Mouse (Mus musculus): Measurements from ENCODE around the gene Clec2h. TPM values are rescaled to one million over a fixed set of nuclear protein-coding genes. Genes with fewer than 3 reads are reported as not detected.
"Not testable (repeated sequence)": the region's sequence is repeated elsewhere in the genome, so short reads cannot be mapped to it uniquely, and the experiment has no call there.

Gene Clec2h
- under 1 TPM; 0.40 to 0.98 TPM for total RNA-seq (2021)
- long read RNA-seq, experiment 1 = 0 reads
- long read RNA-seq, experiment 2 = 0 reads

- DNase-seq = peak in 1 of 2 experiments; percentile 6
Measured at GRCm38 (mm10) chr6:128662206-128662605, at the start of gene Clec2h. Clec2h (plus strand) TSS chr6:128662385.

GRCm38 (mm10) chr6:128622733-128623132 lies 39.5 kb upstream of the Clec2h start:
- no peak for DNase-seq

GRCm38 (mm10) chr6:128623433-128623832 lies 38.8 kb upstream of the Clec2h start, which contains the start of gene Klrb1a:
Klrb1a (minus strand) TSS chr6:128623533.
- not testable (repeated sequence) for DNase-seq

GRCm38 (mm10) chr6:128624425-128624824 lies 37.8 kb upstream of the Clec2h start:
- DNase-seq = no peak

- not testable (repeated sequence) for DNase-seq
Measured at GRCm38 (mm10) chr6:128625246-128625645, 36.9 kb upstream of the Clec2h start.

- peak; percentile 46 to 62 for DNase-seq
Measured at GRCm38 (mm10) chr6:128629771-128630739, 32.1 kb upstream of the Clec2h start.

GRCm38 (mm10) chr6:128630912-128631905 lies 31.0 kb upstream of the Clec2h start:
- DNase-seq = peak in 1 of 2 experiments; percentile 9

- DNase-seq = no peak
Measured at GRCm38 (mm10) chr6:128640673-128641072, 21.5 kb upstream of the Clec2h start.

GRCm38 (mm10) chr6:128641116-128641716 lies 21.0 kb upstream of the Clec2h start:
- DNase-seq = no peak

- DNase-seq = peak in 1 of 2 experiments; percentile 11
Measured at GRCm38 (mm10) chr6:128643999-128644398, 18.2 kb upstream of the Clec2h start.

GRCm38 (mm10) chr6:128644694-128645093 lies 17.5 kb upstream of the Clec2h start:
- DNase-seq = not testable (repeated sequence)

GRCm38 (mm10) chr6:128645708-128646107 lies 16.5 kb upstream of the Clec2h start:
- not testable (repeated sequence) for DNase-seq

GRCm38 (mm10) chr6:128649681-128650080 lies 12.5 kb upstream of the Clec2h start:
- DNase-seq = no peak

- DNase-seq = no peak
Measured at GRCm38 (mm10) chr6:128650187-128650586, 12.0 kb upstream of the Clec2h start.

- DNase-seq = not testable (repeated sequence)
Measured at GRCm38 (mm10) chr6:128650827-128651226, 11.4 kb upstream of the Clec2h start.

GRCm38 (mm10) chr6:128652938-128653337 lies 9.2 kb upstream of the Clec2h start:
- no peak for DNase-seq

GRCm38 (mm10) chr6:128661249-128661648 lies 936 bp upstream of the Clec2h start:
- no peak for DNase-seq

GRCm38 (mm10) chr6:128669936-128670335 lies 7.8 kb downstream of the Clec2h start:
- DNase-seq = no peak

- DNase-seq = no peak
Measured at GRCm38 (mm10) chr6:128679574-128679973, 17.4 kb downstream of the Clec2h start.

GRCm38 (mm10) chr6:128701691-128702090 lies 39.5 kb downstream of the Clec2h start:
- no peak for DNase-seq

GRCm38 (mm10) chr6:128722959-128723358 lies 60.8 kb downstream of the Clec2h start, which contains the start of gene Klrb1:
Klrb1 (minus strand) TSS chr6:128723059.
- no peak for DNase-seq
